Mouse (Mus musculus): ENCODE measurements around the gene Enam. TPM values are rescaled to one million over a fixed set of nuclear protein-coding genes. Genes with fewer than 3 reads are reported as not detected.
A peak's percentile ranks its signal among the peaks of the same experiment; 100 is the strongest.

Gene Enam
- polyA plus RNA-seq, 1 experiment, result not detected

DNA sequence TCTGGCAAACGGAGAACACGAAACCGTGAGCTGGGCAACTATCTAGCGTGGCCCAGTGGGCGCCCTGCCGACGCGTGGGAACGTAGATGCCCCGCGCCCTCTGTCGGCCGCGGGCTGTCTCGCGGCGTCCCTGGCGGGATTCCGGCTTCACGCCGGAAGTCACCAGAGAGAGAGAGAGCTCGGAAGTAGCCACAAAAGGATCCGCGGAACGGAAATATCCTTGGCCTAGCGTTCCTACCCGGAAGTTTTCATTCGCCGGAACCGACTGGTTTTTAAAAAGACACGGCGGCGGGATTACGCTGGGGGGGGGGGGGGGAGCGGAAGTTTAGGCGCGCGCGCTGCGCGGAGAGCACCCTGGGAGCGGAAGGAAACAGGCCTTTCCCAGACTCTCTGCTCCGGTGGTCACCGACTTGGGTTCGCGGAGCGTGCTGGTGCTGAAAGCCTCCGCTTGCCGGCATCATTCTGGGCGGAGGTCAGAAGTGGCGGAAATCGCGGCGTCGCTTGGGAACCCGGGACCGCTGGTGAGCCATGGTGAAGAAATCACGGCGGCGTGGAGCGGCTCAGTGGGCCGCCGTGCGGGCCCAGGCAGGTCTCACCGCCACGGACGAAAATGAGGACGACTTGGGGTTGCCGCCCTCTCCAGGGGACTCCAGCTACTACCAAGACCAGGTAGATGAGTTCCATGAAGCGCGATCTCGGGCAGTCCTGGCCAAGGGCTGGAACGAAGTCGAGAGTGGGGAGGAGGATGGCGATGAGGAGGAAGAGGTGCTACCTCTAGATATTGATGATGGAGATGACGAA, 66.5 kb downstream of the Enam start, which contains the start of gene Utp3:
Gene Utp3 (plus strand): TSS at position 377 of the 801 bp plus-strand sequence.
- H3K27me3 ChIP-seq (ENCODE audit: control insufficient read depth), result no peaks in the 10 kb centered on the region
- no peak for TF ChIP-seq TAL1 (IDR thresholded peaks at IDR 0.05; ENCODE audit: low read length)
- TF ChIP-seq GATA1 (IDR thresholded peaks at IDR 0.05; ENCODE audit: low read length), result 0 out of 2 replicates have a peak, but pooled peaks have one; percentile 6
- no peaks in the 10 kb centered on the region for H3K9me3 ChIP-seq (ENCODE audit: control insufficient read depth, low read length)
- H3K4me3 ChIP-seq (replicated peaks), result peak within 1 kb of the TSS; percentile 74
- peaks cover 14% of the 10 kb centered on the region for H3K36me3 ChIP-seq (ENCODE audit: control insufficient read depth)
- peaks cover 30% of the 10 kb centered on the region for H3K4me1 ChIP-seq (ENCODE audit: control insufficient read depth)

Other genes with a start within 250 kb of the Enam start
- gene Gm7714, start 219.1 kb upstream of the Enam start, polyA plus RNA-seq (2012), result not detected in 2 replicates
- 0.03 TPM in 1 of 2 replicates, not detected in the other for gene Prol1, start 170.7 kb upstream of the Enam start, polyA plus RNA-seq (2012)
- gene Amtn, start 111.9 kb upstream of the Enam start, polyA plus RNA-seq (2012), result not detected in 2 replicates
- gene Ambn, start 32.0 kb upstream of the Enam start, polyA plus RNA-seq (2012), result not detected in 2 replicates
- gene Jchain, start 39.9 kb downstream of the Enam start, polyA plus RNA-seq (2012), result not detected in 2 replicates
- 4.7 and 6.2 TPM in 2 replicates for gene Utp3, start 66.5 kb downstream of the Enam start, polyA plus RNA-seq (2012)
- gene Rufy3, start 77.1 kb downstream of the Enam start, polyA plus RNA-seq (2012), result 0.05 and 0.07 TPM in 2 replicates
- gene Grsf1, start 188.2 kb downstream of the Enam start, polyA plus RNA-seq (2012), result 1.6 and 1.7 TPM in 2 replicates
- 1.3 and 1.6 TPM in 2 replicates for gene Mob1b, start 232.9 kb downstream of the Enam start, polyA plus RNA-seq (2012)